Mouse (Mus musculus) forebrain, embryonic 10.5 days (tissue): Measurements from ENCODE around the gene Thegl. TPM values are rescaled to one million over a fixed set of nuclear protein-coding genes. Genes with fewer than 3 reads are reported as not detected.

Experiments used
- DNase-seq: peaks from one replicate; pipeline ENCODE4 v3.0.0-alpha.2; 2017; ENCODE audit warnings: low spot score; ENCODE audit errors: extremely low spot score
- H3K27ac ChIP-seq: fragments of 300-500 bp; sonication (generic); 2 replicates; pipeline ENCODE4 v1.5.1; 2016; ENCODE audit warnings: mild to moderate bottlenecking
- H3K27me3 ChIP-seq: fragments of 300-500 bp; sonication (generic); 2 replicates; pipeline ENCODE4 v1.6.1; 2016; ENCODE audit warnings: mild to moderate bottlenecking; ENCODE audit not compliant: poor library complexity, severe bottlenecking
- H3K36me3 ChIP-seq: fragments of 300-500 bp; sonication (generic); replicated peaks from 2 replicates; pipeline ENCODE4 v1.6.1; 2016; ENCODE audit warnings: mild to moderate bottlenecking, moderate library complexity
- H3K4me1 ChIP-seq: fragments of 300-500 bp; sonication (generic); 2 replicates; pipeline ENCODE4 v1.6.1; 2016
- H3K4me3 ChIP-seq: fragments of 300-500 bp; sonication (generic); 2 replicates; pipeline ENCODE4 v1.5.1; 2016; ENCODE audit warnings: mild to moderate bottlenecking, moderate library complexity
- H3K9me3 ChIP-seq: fragments of 300-500 bp; sonication (generic); 2 replicates; pipeline ENCODE4 v1.6.1; 2016; ENCODE audit warnings: mild to moderate bottlenecking, moderate library complexity
- WGBS: fragments of 180-500 bp; shearing (Covaris S2); methylation state at CpG from one replicate; pipeline ENCODE4 v1.1.7; 2016; 5-methylcytosine and 5-hydroxymethylcytosine counted together
- polyA plus RNA-seq: library from polyadenylated mRNA; unstranded; fragments of >200 nt; fragmentation: Nextera tagmentation; extraction: Ambion mirVana; gene quantifications from 2 replicates; pipeline ENCODE4 v1.2.1, GENCODE M21; 2016

Thegl gene
- polyA plus RNA-seq, 1 experiment from 2014 or later = 0.26 TPM

DNA sequence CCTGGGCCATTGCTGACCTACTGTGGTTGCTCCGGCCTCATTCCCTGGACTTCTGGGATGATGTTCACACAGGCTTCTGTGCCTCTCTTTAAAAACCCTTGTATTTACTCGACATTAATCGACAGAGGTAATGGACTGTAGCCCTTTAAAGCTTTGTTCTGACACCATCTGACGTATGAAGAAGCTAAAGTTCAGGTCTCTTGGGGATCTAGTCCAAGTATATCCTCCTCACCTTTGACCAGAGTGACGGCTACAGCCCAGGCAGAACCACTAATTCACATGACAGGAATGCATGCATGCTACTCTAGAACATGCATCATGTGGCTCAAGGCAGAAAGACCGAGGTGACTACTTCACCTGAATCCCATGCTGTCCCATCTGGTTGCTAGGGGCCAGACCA, 84.9 kb downstream of the Thegl start:
- no peak overlapping the region for H3K27ac ChIP-seq
- no peaks in the 10 kb centered on the region for H3K9me3 ChIP-seq
- no peak overlapping the region for H3K4me3 ChIP-seq
- WGBS = 90% methylated on average over 6 of the region's 6 CpGs
- DNase-seq = no peak
- no peaks in the 10 kb centered on the region for H3K36me3 ChIP-seq
- H3K27me3 ChIP-seq = peaks cover 92% of the 10 kb centered on the region
- H3K4me1 ChIP-seq = peaks cover 55% of the 10 kb centered on the region

DNA sequence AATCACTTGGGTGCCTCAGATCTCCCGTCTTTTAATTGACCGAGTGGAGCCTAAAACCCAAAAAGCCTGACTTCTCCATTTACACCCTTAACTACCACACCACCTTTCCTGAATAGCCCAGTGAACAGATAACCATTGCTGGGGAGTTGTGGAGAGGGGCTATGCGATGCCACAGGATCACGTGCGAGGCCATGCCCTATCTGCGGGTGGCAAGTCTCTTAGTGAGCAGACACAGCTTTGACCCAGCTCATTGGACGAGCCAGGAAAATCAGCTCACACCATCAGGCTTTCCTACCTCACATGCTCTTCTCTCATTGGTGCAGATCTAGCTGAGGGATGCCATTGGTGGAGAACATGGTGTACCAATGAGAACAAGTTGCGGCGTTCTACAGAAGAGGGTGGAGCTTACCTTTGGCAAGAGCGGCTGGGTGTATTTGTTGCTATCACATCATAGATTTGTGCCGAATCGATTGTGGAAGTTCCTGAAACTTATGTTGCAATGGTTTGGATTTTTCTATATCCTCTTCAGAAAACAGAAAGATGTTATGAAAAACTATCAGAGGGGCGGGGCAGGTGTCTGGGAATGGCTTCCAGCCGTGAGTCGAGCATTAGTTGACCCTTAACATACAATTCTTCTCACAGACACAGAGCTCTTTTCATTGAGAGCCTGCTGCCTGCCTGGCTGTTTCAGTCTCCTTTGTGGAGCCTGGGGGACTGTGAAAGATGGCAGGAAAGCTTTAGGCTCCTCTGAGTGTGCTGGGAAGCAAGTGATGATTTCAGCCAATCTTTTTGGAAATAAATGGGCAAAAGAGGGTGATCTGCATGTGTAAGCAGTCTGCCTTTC, 86.9 kb downstream of the Thegl start:
- peaks cover 86% of the 10 kb centered on the region for H3K27me3 ChIP-seq
- peaks cover 43% of the 10 kb centered on the region for H3K4me1 ChIP-seq
- H3K4me3 ChIP-seq = no peak overlapping the region
- no peak for DNase-seq
- H3K27ac ChIP-seq = peak overlapping the region; percentile 45
- H3K9me3 ChIP-seq = no peaks in the 10 kb centered on the region
- 75% methylated on average over 15 of the region's 15 CpGs for WGBS
- no peaks in the 10 kb centered on the region for H3K36me3 ChIP-seq

DNA sequence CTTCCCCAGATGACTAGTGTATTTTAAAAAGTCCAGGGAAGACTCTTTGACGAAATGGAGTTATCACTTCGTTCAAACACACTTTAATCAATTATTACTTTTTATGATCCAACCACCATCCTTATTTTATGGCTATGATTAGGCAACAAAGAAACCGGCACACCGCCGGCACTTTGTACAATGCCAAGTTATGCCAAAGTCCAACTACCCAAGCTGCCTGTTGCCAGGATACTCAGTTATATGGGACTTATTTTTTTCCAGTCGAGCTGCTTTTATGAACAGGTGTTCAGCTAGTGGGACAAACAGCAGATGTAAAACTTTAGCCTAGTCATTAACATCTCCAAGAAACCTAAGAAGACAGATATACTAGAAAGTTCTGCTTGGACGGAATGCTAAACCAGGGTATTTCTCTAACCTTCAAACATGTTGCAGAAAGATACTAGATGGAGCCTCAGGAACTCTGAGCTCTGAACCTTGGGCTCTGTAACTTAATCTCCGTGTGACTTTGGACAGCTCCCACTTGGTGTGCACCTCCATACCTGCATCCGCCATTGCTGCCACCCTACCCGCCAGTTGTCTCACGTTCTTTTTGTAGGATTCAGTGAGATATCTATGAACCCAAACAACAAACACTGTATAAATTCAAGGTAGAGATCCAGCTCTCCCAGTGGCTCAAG, 91.5 kb downstream of the Thegl start:
- no peaks in the 10 kb centered on the region for H3K36me3 ChIP-seq
- no peak overlapping the region for H3K27ac ChIP-seq
- H3K27me3 ChIP-seq = peaks cover 70% of the 10 kb centered on the region
- 89% methylated on average over 11 of the region's 11 CpGs for WGBS
- no peaks in the 10 kb centered on the region; the same call in 1 of the 2 replicates for H3K9me3 ChIP-seq
- DNase-seq = no peak
- no peak overlapping the region for H3K4me3 ChIP-seq
- H3K4me1 ChIP-seq = peaks cover 32% of the 10 kb centered on the region

DNA sequence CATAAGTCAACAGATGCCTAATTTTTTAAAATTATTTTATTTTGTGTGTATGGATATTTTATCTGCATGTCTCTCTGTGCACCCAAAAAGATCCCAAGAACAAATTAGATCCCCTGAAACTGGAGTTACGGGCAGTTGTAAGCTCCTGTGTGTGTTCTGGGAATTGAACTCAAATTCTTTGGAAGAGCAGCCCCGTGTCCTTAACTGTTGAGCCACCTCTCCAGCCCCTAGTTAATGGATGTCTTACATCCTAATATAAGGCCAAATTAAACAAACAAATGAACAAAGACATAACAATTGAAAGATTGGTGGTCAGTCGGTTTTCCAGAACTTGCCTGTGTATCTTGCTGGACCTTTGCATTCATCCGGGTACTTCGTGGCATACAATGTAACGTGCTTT, 93.0 kb downstream of the Thegl start:
- peaks cover 73% of the 10 kb centered on the region for H3K27me3 ChIP-seq
- H3K4me3 ChIP-seq = no peak overlapping the region
- WGBS = 94% methylated on average over 6 of the region's 6 CpGs
- H3K4me1 ChIP-seq = peaks cover 18% of the 10 kb centered on the region
- H3K36me3 ChIP-seq = no peaks in the 10 kb centered on the region
- no peak overlapping the region for H3K27ac ChIP-seq
- no peak for DNase-seq
- H3K9me3 ChIP-seq = no peaks in the 10 kb centered on the region; the same call in 1 of the 2 replicates

DNA sequence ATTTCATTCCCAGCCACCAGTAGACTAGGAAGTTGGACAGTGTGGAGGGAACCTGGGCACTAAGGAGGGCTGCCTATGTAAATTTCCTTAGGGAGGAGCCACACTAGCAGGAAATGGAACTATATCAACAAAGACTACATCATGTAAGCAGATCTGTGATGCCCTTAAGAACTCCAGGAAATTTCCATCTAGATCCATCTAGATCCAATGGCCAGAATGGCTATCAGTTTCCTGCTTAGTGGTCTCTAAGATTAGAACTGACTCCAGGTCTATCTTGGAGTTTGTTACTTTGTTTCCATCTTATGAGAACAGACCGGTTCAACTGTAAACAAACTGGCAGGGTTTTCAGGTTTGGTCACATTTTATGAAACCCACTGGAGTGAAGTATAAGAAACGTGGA, 94.0 kb downstream of the Thegl start:
- H3K27me3 ChIP-seq = peaks cover 73% of the 10 kb centered on the region
- no peak overlapping the region for H3K4me3 ChIP-seq
- no peaks in the 10 kb centered on the region; the same call in 1 of the 2 replicates for H3K9me3 ChIP-seq
- H3K4me1 ChIP-seq = peaks cover 18% of the 10 kb centered on the region
- no peaks in the 10 kb centered on the region for H3K36me3 ChIP-seq
- WGBS = 96% methylated on average over 2 of the region's 2 CpGs
- H3K27ac ChIP-seq = no peak overlapping the region
- DNase-seq = no peak

Other genes starting within 250 kb of the Thegl start
- gene Aasdh, start 110.5 kb upstream of the Thegl start, polyA plus RNA-seq = 24.4 and 26.0 TPM in 2 replicates
- gene Paics, start 64.7 kb upstream of the Thegl start, polyA plus RNA-seq = 543 and 561 TPM in 2 replicates
- gene Ppat, start 64.4 kb upstream of the Thegl start, polyA plus RNA-seq = 63.7 and 70.1 TPM in 2 replicates
- gene Srp72, start 41.3 kb upstream of the Thegl start, polyA plus RNA-seq = 80.8 and 81.1 TPM in 2 replicates
- not detected in 2 replicates for gene Arl9, start 12.0 kb upstream of the Thegl start, polyA plus RNA-seq
- gene Hopx, start 99.1 kb downstream of the Thegl start, polyA plus RNA-seq = 0.23 and 0.55 TPM in 2 replicates
- 0.64 and 1.1 TPM in 2 replicates for gene Spink2, start 195.4 kb downstream of the Thegl start, polyA plus RNA-seq
- gene Rest, start 249.5 kb downstream of the Thegl start, polyA plus RNA-seq = 21.6 and 22.3 TPM in 2 replicates